Mouse (Mus musculus) gastrocnemius, postnatal 4 days (tissue): ENCODE measurements around the gene Ntrk3. TPM values are rescaled to one million over a fixed set of nuclear protein-coding genes. Genes with fewer than 3 reads are reported as not detected.

ENCODE experiments used
- DNase-seq, 2 experiments: peaks; one replicate each; pipeline ENCODE4 v3.0.0; 2021 to 2022; ENCODE audit warnings: low spot score in 2 of 2, mixed read lengths in 2 of 2
- total RNA-seq, 2 experiments: library from RNA; stranded (reverse); gene quantifications; 2 replicates each; pipeline ENCODE4 v1.2.3; 2021

The Ntrk3 gene
- total RNA-seq, 2 experiments from 2014 or later, result 6.0 to 7.6 TPM

DNA sequence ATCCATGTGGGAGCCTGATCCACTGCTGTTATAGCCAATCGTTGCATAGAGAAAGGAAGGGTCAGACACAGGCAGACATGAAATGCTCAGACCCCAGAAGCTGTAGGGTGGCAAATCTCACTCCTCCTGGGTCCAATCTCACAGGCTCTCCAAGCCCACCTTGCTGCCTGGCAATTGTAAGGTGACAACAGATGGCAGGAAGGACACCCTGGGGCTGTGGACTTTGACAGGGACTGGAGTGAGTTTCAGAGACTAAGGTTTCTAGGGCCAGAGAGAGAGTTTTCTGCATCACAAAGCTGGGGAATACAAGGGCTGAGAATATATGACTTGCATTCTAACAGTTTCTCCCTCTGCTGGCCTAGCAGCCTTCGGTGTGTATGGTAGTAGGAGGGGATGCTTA is 359.5 kb downstream of the Ntrk3 start:
- DNase-seq, result no peak

DNA sequence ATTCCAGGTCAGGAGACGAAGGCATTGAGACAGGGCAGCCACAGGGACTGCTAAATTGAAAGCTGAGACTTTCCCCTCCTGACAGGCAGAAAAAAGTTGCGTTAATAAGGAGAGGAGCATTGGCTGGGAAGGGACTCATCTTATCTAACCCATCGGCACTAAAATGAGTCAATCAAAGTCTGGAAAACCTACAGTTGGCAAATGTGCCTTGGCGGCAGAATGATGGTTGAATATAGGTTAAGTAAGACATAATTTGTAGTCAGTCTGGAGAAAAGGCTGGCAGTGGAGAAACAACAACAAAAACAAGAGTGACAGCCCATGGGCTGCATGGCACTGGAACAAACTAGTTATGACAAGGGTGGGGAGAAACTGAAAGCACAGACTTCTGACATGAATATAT is 360.9 kb downstream of the Ntrk3 start:
- no peak for DNase-seq

DNA sequence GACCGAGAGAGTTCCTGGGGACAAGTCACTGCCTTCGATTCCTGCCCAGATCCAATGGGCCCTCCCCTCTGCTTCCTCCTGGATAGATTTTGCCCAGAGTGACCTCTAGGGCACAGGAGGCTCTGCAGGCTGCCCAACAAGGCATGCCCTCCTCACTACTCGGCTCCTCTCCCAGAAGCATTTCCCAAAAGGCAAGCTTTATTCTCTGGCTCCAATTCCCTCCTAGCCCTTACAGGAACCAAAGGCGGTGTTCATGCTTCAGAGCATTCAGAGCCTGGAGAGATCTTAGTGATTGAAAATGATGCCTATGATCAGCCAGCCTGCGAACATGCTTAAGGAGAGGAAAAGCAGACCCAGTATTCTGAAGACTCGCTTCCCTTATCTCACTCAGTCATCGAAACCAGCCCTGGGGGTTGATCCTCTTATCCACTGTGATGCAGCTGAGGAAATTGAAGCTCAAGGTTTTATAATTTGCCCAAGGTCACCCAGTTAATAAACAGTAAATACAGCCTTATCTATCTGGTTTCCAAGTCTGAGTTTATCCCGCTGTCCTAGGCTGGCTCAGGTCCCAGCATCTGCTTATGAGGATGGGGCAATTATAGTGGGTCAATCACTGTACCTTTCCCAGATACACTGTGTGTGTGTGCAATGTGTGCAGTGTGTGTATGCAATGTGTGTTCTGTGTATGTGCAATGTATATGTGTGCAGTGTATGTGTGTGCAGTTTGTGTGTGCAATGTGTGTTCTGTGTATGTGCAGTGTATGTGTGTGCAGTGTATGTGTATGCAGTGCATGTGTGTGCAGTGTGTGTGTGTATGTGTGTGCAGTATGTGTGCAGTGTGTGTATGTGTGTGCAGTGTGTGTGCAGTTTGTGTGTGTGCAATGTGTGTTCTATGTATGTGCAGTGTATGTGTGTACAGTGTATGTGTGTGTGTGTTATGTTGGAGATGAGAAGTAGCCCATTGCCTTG is 376.2 kb downstream of the Ntrk3 start:
- no peak for DNase-seq

DNA sequence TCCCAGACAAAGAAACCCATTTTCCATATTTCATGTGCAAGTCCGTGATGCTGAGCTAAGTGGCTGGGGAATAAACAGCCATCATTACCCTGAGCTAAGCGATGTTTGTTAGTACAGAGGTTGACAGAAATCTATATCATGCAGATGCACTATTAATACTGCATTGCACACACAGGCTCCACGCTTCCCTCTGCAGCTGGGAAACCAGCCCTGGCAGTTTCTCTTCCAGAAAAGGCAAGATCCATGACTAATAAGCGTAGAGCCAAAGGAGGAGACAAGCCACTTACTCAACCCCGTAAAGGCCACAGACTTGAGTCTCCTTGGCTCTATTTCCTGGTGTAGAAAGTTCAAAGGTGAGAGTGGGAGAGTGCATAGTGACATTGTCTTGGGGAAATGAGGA is 390.3 kb downstream of the Ntrk3 start:
- DNase-seq, result no peak

DNA sequence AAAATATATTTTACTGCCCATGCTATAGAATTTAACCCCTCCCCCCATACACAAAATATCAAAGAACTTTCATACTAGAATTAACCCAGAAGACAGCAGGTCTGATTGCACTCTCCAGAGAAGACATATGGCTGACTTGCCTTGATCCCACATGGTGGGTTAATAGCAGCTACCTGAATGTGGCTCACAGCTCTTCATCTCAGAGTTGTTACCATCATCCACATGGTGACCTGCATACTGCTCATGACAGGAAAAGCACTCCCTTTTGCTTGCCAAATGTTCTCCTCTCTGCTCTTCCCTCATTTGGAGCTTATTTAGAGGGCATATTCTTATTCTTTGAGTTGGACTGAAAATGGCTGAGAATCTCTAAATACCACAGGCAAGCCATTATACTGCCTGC is 404.4 kb downstream of the Ntrk3 start:
- DNase-seq, result no peak

DNA sequence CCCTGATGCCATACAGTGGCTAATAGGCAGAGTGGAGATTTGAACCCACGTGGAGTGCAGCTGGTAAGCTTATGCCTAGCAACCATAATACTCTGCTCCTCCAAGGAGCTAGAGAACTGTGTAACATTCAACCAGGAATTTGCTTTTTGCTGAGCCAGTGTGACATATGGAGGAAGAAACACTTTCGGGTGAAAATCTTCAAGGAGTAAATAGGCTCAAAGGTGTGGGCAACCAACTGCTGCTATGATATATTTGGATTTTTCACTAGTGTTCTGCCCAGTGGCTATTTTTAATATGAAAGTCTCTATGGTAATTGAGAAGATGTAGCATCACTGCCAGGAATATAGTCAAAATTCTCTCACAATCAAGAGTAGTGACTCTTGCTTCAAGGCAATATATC is 409.5 kb downstream of the Ntrk3 start:
- no peak for DNase-seq

DNA sequence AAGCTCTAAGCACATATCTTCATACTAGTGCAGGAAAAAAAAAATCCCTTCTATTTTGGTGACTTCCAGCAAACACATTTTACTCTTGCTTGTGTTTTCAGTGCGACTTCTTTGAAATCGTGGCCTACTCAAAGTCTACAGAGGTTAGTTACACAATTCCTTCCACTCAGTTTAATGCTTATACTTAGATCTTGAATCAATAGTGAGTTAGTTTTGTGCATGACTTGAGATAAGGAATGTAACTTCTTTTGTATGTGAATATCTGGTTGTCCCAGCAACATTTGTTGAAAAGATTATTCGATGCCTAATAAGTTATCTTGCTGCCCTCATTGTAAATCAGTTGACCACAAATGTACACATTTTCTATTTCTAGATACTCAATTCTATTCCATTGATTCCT is 411.6 kb downstream of the Ntrk3 start:
- DNase-seq, result no peak

DNA sequence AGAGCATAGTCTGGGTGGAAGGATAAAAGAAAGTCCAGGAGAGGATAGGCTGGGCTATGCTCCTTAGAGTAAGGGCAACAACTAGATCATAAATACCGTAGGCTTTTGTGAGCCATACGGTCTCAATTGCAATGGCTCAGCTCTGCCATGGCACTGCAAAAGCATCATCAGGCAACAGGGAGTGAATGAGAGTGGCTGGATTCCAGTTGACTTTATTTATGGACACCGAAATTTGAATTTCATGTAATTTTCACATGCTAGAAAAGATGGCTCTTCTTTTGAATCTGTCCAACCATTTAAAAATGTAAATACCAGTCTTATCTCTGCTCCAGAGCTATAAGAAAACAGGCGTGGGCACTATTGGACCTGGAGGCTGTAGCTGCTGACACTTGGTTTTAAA is 419.2 kb downstream of the Ntrk3 start:
- no peak for DNase-seq

DNA sequence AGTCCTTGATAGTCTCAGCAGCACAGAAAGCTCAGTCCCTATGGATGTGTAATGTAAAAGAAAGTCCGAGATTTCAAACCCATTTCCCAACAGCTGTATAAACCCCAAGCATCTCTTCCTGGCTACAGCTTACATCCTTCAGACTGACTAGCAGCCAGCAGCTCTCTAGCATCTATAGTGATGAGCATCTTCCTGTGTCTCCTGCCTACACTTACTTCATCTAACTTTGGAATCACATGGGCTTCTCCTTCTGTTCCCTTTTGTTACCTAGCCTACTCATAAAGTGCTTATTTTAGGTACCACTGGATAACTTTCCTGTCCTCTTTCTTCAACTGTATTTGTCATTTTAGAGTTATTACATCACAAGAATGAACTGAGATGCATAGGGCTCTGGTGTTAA is 432.0 kb downstream of the Ntrk3 start:
- no peak for DNase-seq

DNA sequence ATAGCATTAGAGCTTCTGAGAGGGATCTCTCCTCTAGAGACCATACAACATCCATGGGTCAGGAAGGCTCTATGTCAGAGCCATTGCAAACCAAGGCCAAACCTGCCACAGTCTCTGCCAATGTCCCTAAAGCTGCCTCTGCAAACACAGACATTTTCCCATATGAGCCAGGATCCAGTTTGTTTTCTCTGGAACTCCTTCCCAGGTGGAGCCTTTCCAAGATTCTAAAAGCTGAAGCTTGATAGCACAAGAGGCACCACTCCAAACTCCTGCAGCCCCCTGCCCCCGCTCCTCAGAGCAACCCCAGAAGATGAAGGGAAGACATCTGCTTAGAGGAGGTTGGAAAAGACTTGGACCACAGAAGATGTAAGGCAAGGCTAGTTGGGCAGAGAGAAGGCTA is 432.8 kb downstream of the Ntrk3 start:
- DNase-seq, result no peak

DNA sequence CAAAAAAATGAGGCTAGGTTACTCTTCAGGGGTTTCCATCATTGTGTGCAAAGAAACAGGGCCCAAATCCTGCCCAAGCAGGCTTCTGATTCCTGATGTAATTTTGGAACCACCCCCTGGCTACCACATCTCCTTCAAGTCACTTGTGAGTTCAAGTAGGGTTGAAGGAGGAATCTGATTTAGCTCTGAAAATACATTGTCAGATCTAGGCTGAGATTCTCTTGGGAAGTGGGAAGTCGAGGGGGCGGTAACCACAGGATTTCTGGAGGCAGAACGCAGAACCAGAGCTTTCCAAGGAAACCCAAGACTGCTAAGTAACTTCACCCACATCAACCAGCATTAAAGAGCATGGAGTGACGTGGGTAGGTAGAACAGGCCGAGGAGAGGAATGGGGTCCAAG is 440.5 kb downstream of the Ntrk3 start:
- no peak for DNase-seq

DNA sequence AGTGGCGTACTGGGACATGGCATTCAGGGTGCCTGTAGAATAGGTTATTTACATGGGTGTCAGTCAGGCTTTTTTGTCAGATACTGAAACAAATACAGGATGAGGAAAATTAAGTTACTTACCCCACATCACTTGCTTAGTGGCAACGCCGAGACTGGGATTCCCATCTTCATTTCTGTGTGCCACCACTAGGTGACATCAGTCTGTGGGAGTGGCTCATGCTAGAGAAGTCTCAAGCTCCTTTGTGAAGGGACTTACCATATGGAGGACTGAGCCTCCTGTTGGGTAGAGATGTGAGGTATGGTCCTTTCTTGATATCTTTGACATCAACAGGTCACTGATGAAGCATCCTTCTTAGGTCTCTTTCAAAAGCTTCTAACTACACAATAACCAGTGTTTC is 443.5 kb downstream of the Ntrk3 start:
- DNase-seq, result no peak

DNA sequence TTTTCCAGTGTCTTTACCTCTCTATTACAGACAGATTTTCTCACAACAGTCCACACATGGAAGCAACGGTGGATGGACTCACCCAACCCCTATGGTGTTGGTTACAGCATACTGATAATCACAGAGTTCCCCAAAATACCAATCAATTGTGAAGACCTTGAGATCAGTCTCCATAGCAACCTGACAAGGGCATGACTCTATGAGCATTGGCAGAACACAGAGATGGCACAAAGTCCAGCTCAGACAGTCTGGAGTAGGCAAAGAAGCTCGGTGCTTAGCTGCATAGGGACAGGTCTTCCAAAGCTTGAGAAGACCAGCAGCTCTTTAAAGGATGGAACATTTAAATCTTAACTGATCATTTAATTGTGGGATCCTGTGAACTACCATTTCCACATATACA is 447.6 kb downstream of the Ntrk3 start:
- DNase-seq, result no peak

DNA sequence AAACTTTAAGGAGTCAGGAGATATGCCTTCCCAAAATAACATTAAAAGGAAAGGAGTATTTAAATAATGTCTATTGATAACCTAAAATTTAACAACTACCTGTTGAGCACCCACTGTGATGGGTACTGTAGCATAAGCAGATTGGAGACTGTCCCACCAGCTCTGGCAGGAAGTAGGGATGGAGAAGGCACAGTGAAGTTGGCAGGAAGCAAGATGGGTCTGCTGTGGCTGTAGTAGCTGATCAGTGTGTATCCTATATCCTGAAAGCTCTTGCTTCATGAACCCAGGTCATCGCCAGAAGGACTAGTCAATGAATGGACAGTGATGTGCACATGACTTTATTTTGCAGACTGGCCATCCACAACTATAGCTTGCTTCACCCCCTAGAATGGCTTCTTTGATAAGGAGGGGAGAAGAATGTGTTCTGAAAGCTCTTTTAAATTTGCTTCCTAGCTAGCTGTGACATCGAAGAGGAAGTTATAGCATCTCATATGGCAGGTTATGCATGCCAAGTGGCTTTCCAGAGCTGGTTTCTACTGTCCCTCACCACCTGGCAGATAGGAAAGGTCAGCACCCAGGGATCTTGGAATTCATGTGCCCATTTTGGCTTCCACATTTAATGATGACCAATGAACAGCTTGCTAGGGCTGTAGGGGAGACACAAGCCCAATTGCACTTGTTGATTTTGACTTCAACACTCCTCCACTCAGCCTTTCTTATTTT is 451.1 kb downstream of the Ntrk3 start:
- DNase-seq, result no peak

DNA sequence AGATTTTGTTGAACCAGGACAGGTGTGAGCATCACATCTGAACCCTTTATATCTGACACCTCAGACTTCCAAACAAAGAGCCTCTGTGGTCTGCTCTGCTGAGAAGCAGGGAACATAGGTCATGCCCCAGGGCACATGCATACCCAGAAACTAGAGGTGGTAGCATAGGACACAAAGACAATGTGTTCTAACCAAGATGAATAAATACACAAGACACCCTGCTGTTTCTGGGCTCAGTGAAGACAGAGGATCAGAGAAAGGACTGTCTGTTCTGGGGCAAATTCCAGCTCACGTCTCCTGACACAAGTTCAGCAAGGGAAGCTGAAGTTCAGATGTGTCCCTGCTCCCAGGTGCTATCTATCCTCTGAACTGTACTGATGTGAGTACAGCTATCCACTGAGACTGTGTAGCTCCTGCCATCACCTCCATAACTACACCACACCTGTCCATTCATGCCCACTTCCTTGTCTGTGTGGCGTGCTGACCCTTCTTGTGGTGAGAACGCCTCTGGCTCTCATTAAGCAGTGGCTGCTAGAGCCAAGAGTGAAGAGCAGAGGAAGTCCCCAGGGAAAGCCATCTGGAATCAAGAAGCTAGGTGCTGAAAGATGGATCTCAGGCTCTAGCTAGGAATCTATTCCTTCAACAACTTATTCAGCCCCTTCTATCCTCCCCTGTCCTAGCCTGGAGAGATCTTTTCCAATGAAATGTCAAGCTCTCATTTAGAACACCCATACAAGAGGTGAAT is 468.1 kb downstream of the Ntrk3 start:
- DNase-seq, result no peak

DNA sequence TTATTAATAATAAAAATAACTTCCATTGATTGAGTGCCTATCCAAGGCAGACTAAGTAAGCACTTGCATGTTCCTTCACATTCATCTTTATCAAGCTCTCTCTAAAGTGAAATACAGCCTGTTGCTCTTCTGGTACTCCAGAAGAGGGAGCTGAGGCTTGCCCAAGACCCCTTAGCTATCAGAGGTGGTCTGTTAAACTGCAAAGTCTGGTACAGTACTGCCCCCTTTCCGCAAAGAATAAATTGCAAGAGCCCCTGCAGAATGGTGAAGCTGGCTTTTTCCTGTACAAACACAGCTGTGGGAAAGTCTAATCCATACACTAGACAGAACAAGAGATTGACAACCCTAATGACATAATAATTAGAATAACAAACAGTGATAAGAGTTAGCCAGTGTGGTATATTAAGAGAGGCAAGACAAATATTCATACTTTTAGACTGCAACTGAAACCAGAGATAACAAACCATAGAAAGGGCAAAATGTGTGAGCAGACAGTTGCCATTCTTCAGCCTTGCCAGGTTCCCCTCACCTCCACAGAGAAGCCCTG is 470.3 kb downstream of the Ntrk3 start:
- no peak for DNase-seq

DNA sequence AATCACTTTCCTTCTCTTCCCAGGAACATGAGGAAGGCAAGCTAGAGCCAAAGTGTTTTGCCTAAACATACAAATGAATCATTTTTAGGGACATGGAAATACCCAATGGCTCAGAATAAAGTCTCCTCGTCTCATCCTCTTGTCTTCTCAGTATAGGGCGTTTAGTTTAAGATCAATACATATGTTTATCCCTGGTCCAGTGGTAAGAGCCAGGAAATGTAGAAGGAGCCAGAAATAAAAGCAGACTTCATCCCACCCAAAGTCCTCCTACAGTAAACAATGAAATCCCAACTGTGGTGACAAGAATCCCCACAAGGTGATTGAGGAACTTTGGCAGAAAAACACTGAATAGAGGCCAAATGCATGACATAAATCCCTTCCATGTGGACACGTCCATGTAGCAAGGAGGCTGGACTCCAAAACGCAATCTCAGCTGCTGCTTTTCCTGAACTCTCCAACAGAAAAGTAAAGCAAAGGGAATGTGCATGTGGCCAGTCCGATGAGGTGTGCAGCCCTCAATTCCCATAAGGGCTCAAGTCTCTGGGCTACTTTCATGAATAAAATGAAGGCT is 473.3 kb downstream of the Ntrk3 start:
- DNase-seq, result no peak

DNA sequence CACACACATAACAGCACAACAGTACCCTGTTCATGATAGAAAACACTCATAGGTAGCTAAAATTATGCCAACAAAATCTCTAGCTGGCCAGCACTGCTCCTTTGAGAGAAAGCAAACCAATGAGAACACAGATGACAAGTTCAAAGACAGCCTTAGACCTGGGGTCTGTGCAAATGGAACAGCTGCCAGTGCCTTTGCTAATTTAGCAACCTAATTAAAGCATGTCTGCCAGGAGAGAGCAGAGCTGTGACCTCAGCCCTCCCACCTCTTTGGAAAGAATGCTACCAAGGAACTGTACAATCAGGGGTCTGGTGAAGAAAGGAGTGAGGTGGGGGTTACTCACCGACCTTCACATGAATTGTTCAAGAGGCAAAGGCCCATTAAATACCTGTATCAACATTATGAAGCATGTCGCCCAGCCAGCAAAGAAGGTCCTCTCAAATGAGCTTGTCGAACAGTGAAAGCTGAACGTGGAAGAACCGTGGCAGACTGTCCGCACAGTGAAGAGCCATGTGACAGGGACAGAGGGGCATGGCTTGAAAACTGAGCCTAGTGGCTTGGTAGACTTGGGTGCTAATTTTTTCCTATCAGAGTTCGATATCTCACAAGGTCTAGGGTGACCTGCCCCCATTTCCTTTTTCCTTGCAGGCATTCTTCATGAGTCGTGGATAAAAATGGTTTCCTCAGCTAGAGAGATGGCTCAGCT is 476.2 kb downstream of the Ntrk3 start:
- DNase-seq, result no peak

DNA sequence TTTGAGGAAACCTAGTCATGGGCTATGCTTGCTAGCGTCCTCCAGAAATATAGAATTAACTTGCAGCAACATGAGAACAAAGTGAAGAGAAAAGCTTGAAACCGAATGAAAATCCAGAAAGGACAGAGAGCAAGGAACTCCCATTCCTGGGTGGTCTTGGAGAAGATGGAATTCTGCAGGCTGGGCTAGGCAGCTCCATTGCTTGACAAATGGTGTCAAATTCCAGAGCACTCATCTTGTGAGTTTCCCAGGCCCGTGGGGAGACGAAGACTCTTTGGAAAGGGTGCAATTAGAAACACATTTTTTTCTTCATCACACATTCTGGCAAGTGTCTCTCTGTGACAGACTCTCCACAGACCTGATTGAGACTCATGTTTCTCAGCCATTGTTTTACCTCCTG is 479.7 kb downstream of the Ntrk3 start:
- no peak for DNase-seq

DNA sequence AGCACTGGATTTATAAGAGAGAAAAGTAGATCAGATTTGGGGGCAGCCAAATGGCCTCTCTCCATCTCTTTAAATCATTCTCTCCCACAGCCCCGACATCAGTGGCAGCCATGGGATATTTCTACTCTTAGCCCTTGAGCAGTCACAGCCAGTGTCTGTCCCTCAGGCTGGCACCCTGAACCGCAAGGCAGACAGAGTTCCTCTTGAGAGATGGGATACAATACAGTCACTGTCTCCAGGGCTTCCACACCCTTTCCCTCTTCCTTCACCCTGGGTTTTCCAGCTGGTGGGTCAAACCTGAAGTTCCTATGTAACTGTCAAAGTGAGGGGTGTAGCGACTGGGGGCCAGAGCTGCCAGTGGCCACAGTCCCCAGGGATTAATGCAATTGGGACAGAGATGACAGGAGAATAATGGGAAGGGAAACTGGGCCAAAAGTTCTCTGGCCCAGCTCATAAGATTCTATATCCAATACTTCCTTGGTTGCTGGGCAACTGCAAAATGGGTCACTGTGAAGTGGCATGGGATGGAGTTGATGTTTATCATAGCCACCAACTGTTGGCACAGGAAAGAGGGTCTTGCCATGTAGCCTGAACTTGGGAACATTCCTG is 483.9 kb downstream of the Ntrk3 start:
- DNase-seq, result no peak
